Mouse (Mus musculus) lung, postnatal 36 days (tissue): ENCODE data around the gene Hacl1.
A peak's percentile ranks its signal among the peaks of the same experiment; 100 is the strongest.

ENCODE experiments used
- DNase-seq: peaks from one replicate; pipeline ENCODE4 v3.0.0; 2022; ENCODE audit warnings: mixed read lengths

Gene Hacl1

GRCm38 (mm10) chr14:31572561-31573175 lies 68.4 kb downstream of the Hacl1 start:
- DNase-seq: no peak

GRCm38 (mm10) chr14:31571419-31571818 lies 69.7 kb downstream of the Hacl1 start:
- no peak for DNase-seq

- DNase-seq: no peak
These were observed 70.7 kb downstream of the Hacl1 start for GRCm38 (mm10) chr14:31570131-31570951.

- peak; percentile 56 for DNase-seq
These were observed 71.9 kb downstream of the Hacl1 start for GRCm38 (mm10) chr14:31569151-31569631.

DNA sequence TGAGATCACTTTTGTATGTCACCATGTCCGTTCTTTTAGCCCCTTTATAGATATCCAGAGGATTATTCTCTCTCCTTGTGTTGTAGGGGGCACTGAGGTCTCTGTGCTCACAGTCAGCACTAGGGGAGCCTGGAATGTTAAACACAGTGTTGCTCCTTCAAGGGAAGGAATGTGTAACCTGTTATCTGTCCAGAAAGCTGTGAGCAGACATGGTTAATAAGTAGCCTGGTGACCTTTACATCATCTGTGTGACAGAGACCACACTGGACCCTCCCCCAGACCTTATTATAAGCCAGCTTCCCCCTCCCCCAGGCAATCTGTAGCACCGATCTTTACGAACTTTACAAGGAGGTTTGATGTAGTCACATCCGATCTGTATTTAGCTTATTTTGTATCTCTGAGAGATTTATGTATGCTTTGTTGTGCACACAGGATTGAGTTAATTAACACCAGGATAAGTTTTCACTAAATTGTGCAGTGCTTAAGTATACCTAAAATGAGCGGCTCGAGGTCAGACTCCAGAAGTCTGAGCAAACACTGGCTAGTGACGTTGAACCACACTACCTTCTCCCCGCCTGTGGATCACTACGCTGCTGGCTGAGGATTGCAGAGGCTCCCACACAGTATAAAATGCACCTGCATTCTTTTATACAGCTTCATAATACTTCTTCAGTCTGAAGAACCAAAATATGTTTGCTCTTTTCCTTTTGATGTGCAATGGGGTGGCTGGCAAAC lies 75.4 kb downstream of the Hacl1 start:
- no peak for DNase-seq

- peak; percentile 80 for DNase-seq
These were observed 76.5 kb downstream of the Hacl1 start for GRCm38 (mm10) chr14:31564452-31565179.

DNA sequence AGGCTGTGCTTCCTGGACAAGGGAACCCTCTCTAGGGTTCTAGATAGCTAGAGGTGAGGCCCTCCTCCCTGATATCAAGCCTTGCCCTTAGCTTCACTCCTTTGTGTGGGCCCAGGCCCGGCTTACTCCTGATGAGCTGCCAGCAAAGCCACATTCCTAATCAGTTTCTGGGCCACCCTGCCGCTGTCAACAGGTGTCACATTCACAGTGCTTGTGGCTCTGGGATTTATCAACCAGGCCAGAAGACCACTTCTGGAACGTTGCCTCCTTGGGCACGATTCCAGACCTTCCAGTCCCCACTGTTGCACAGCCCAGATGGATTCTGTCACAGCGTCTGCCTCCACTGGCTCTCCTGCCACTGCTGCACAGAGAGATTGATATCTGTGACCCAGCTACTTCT lies 80.2 kb downstream of the Hacl1 start:
- peak; percentile 50 for DNase-seq

DNA sequence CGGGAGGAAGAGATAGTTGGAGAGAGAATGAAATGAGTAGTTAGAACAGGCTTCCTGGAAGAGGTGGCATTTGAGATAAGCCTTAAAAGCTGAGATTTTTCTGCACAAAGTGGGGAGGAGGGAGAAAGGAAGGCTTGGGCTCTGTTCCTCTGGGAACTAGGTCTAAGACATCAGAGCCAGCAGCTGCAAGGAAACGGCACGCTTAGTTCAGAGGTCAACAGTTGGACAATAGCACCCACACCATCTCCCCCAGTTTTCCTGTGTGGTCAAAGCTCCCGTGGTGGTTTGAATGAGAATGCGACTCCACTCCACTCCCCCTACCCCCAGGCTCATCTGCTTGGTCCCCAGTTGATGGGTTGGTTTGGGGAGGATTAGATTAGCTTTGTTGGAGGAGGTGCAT lies 81.9 kb downstream of the Hacl1 start:
- DNase-seq: peak; percentile 70

- no peak for DNase-seq
These were observed 83.3 kb downstream of the Hacl1 start for GRCm38 (mm10) chr14:31557784-31558183.

- no peak for DNase-seq
These were observed 83.8 kb downstream of the Hacl1 start for GRCm38 (mm10) chr14:31557273-31557672.

DNA sequence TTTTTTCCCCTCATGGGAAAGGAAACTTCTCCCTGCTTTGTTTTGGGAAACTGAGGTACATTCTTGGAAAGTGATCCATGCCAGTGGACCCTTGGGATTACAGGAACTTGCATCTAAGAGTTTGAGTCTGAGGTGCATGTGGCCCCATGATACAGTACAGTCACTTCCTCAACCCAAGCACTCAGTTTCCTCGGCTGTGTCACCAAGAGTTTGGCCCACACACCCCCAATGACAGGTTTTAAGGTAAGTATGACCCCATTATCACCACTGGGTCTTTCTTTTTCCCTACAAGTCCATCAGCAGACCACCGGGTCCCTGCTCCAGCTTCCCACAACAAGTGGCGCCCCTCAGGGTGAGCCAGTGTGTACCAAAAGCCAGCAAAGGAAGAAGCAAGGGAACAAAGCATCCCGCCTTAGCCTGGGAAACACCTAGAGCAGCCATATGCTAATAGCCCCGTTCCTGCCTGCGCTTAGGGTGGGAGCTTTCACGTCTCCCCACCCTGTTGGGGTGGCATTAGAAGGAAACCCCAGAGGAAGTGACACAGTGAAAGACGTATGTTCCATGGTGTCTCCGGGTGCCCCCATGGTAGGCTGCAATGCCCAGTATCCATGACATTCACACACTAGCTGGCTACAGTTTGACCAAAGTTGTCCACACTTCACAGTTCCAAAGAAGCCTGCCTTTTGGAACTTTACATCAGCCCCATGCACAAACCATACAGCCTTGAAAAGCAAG lies 84.4 kb downstream of the Hacl1 start:
- no peak for DNase-seq

DNA sequence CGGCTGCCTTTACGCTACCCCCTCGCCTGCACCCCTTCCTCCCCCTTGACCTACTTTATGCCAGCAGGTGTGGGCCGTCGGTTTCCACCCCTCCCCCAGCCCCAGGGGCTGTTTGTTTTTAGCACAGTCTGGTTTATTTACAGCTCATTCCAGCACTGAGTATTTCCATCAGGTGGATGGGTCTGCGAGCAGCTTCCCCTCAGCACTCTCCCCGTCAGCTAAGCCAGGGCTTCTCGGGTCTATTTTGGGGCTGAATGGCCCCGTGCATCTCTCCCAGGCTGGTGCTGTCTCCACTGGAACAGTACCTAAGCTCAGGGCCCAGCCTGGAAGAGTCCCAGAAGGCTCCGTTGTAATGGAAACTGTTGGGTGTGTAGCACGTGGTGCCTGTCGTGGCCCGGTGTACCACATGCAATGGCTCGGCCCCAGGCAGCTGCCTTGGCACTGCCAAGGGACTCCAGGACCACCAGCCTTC lies 85.1 kb downstream of the Hacl1 start:
- DNase-seq: no peak

DNA sequence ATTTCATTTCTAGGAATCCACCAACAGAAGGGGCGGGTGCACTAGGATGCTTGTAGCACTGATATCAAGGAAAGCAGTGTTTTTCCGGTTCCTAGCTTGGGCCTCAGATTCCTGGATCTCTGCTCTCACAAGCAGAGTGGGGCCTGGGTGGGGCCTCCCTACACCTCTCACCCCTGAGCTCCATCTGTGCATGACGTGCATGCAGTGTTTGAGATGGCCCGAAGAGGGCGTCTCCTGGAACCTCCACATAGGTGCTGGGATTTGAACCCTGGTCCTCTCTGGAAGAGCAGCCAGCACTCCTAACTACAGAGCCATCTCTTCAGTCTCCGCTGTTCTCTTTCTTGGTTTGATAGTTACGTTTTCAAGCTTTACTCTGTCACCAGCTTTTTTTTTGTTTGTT lies 86.1 kb downstream of the Hacl1 start:
- DNase-seq: no peak
